Mouse (Mus musculus) forebrain, embryonic 16.5 days (tissue): ENCODE measurements around the gene AA467197. TPM values are rescaled to one million over a fixed set of nuclear protein-coding genes. Genes with fewer than 3 reads are reported as not detected.

Experiments used
- ATAC-seq: fragments of 200-750 bp; cut with Nextera tagmentation; 2 replicates; pipeline ENCODE4 v1.8.0; 2017; ENCODE audit warnings: mild to moderate bottlenecking, moderate library complexity
- H3K27ac ChIP-seq: fragments of 300-500 bp; sonication (generic); 2 replicates; pipeline ENCODE4 v1.5.1; 2014; ENCODE audit warnings: low read length, control low read depth
- H3K27me3 ChIP-seq: fragments of 300-500 bp; sonication (generic); replicated peaks from 2 replicates; pipeline ENCODE4 v1.6.1; 2014; ENCODE audit warnings: low read length; ENCODE audit not compliant: control insufficient read depth, insufficient read depth
- H3K36me3 ChIP-seq: fragments of 300-500 bp; sonication (generic); 2 replicates; pipeline ENCODE4 v1.6.1; 2014; ENCODE audit not compliant: control insufficient read depth, insufficient read depth
- H3K4me1 ChIP-seq: fragments of 300-500 bp; sonication (generic); replicated peaks from 2 replicates; pipeline ENCODE4 v1.6.1; 2014; ENCODE audit warnings: low read length; ENCODE audit not compliant: control insufficient read depth, insufficient read depth
- H3K4me2 ChIP-seq: fragments of 300-500 bp; sonication (generic); 2 replicates; pipeline ENCODE4 v1.6.1; 2014; ENCODE audit warnings: mild to moderate bottlenecking, low read length, control low read depth
- H3K4me3 ChIP-seq: fragments of 300-500 bp; sonication (generic); replicated peaks from 2 replicates; pipeline ENCODE4 v1.5.1; 2014; ENCODE audit warnings: mild to moderate bottlenecking, low read length, control low read depth
- H3K9ac ChIP-seq: fragments of 300-500 bp; sonication (generic); replicated peaks from 2 replicates; pipeline ENCODE4 v1.6.1; 2014; ENCODE audit warnings: low read depth, low read length, control low read depth
- H3K9me3 ChIP-seq: fragments of 300-500 bp; sonication (generic); 2 replicates; pipeline ENCODE4 v1.6.1; 2016; ENCODE audit warnings: low read length; ENCODE audit not compliant: control insufficient read depth
- WGBS: fragments of 180-500 bp; shearing (Covaris S2); extraction: QIAGEN DNeasy Blood & Tissue Kit; methylation state at CpG from one replicate; pipeline ENCODE4 v1.1.7; 2014; 5-methylcytosine and 5-hydroxymethylcytosine counted together
- polyA plus RNA-seq: library from polyadenylated mRNA; unstranded; fragments of >200 nt; fragmentation: Nextera tagmentation; extraction: Ambion mirVana; gene quantifications from 2 replicates; pipeline ENCODE4 v1.2.1, GENCODE M21; 2015

AA467197 gene
- polyA plus RNA-seq, 1 experiment from 2014 or later: not detected

GRCm38 (mm10) chr2:122610746-122611653, 25.8 kb upstream of the AA467197 start, which contains the start of gene Gatm:
Gatm (minus strand) TSS chr2:122611303.
- H3K9ac ChIP-seq: peak within 1 kb of the TSS; percentile 85
- no peaks in the 10 kb centered on the region for H3K36me3 ChIP-seq
- 0 out of 2 replicates have a peak within 1 kb of the TSS, but pooled peaks have one; percentile 33 for H3K27ac ChIP-seq
- peak; percentile 98 for ATAC-seq
- no peaks in the 10 kb centered on the region for H3K9me3 ChIP-seq
- H3K27me3 ChIP-seq: no peaks in the 10 kb centered on the region
- H3K4me2 ChIP-seq: peak within 1 kb of the TSS; percentile 93
- peaks cover 6% of the 10 kb centered on the region for H3K4me1 ChIP-seq
- 2% methylated on average over 48 of the region's 48 CpGs for WGBS
- peak within 1 kb of the TSS; percentile 72 for H3K4me3 ChIP-seq

- H3K9ac ChIP-seq: peak overlapping the region; percentile 85
Measured at GRCm38 (mm10) chr2:122611654-122611973, 25.2 kb upstream of the AA467197 start.

GRCm38 (mm10) chr2:122616237-122616636, 20.5 kb upstream of the AA467197 start:
- Histone ChIP-seq H3K36me3 (no peaks in the 10 kb centered on the region), H3K4me2 (no peak overlapping the region), H3K4me3 (no peak overlapping the region), H3K27me3 (no peaks in the 10 kb centered on the region), H3K9me3 (no peaks in the 10 kb centered on the region), H3K27ac (no peak overlapping the region), H3K4me1 (peaks cover 3% of the 10 kb centered on the region), H3K9ac (no peak overlapping the region)
- WGBS: 72% methylated on average over 6 of the region's 6 CpGs
- no peak for ATAC-seq

More at GRCm38 (mm10) chr2:122611654-122611973, 25.2 kb upstream of the AA467197 start:
- ATAC-seq: no peak
- Histone ChIP-seq H3K27me3 (no peaks in the 10 kb centered on the region), H3K9me3 (no peaks in the 10 kb centered on the region), H3K27ac (no peak overlapping the region), H3K36me3 (no peaks in the 10 kb centered on the region), H3K4me2 (peak overlapping the region; percentile 93), H3K4me3 (peak overlapping the region; percentile 72), H3K4me1 (peaks cover 6% of the 10 kb centered on the region)
- 87% methylated on average over 4 of the region's 4 CpGs for WGBS

- Histone ChIP-seq H3K27ac (no peak overlapping the region), H3K9ac (no peak overlapping the region), H3K4me3 (no peak overlapping the region), H3K27me3 (no peaks in the 10 kb centered on the region), H3K4me1 (no peaks in the 10 kb centered on the region), H3K4me2 (no peak overlapping the region), H3K36me3 (no peaks in the 10 kb centered on the region), H3K9me3 (no peaks in the 10 kb centered on the region)
- WGBS: 90% methylated on average over 6 of the region's 6 CpGs
- ATAC-seq: no peak
Measured at GRCm38 (mm10) chr2:122617792-122618191, 19.0 kb upstream of the AA467197 start.

GRCm38 (mm10) chr2:122618719-122619118, 18.1 kb upstream of the AA467197 start:
- no peak overlapping the region for H3K4me2 ChIP-seq
- no peak overlapping the region for H3K27ac ChIP-seq
- 49% methylated on average over 4 of the region's 4 CpGs for WGBS
- no peak overlapping the region for H3K9ac ChIP-seq
- H3K9me3 ChIP-seq: no peaks in the 10 kb centered on the region
- H3K4me3 ChIP-seq: no peak overlapping the region
- no peaks in the 10 kb centered on the region for H3K4me1 ChIP-seq
- H3K36me3 ChIP-seq: no peaks in the 10 kb centered on the region
- no peak for ATAC-seq
- H3K27me3 ChIP-seq: no peaks in the 10 kb centered on the region

GRCm38 (mm10) chr2:122621337-122622110, 15.3 kb upstream of the AA467197 start:
- Histone ChIP-seq H3K4me1 (no peaks in the 10 kb centered on the region), H3K27ac (no peak overlapping the region), H3K36me3 (no peaks in the 10 kb centered on the region), H3K9me3 (no peaks in the 10 kb centered on the region), H3K9ac (no peak overlapping the region), H3K27me3 (no peaks in the 10 kb centered on the region), H3K4me2 (no peak overlapping the region), H3K4me3 (no peak overlapping the region)
- no peak for ATAC-seq
- WGBS: 77% methylated on average over 8 of the region's 9 CpGs

- no peak overlapping the region for H3K9ac ChIP-seq
- H3K27me3 ChIP-seq: no peaks in the 10 kb centered on the region
- no peak for ATAC-seq
- peaks cover 3% of the 10 kb centered on the region for H3K4me1 ChIP-seq
- H3K4me2 ChIP-seq: no peak overlapping the region
- H3K4me3 ChIP-seq: no peak overlapping the region
- H3K36me3 ChIP-seq: no peaks in the 10 kb centered on the region
- no peaks in the 10 kb centered on the region for H3K9me3 ChIP-seq
- WGBS: 62% methylated on average over 7 of the region's 7 CpGs
- H3K27ac ChIP-seq: no peak overlapping the region
Measured at GRCm38 (mm10) chr2:122625930-122626329, 10.9 kb upstream of the AA467197 start.

GRCm38 (mm10) chr2:122628976-122629375, 7.8 kb upstream of the AA467197 start:
- Histone ChIP-seq H3K4me3 (no peak overlapping the region), H3K9ac (no peak overlapping the region), H3K27me3 (no peaks in the 10 kb centered on the region), H3K36me3 (0 out of 2 replicates have a peak, but pooled peaks cover 6% of the 10 kb centered on the region), H3K27ac (no peak overlapping the region), H3K9me3 (no peaks in the 10 kb centered on the region), H3K4me1 (peaks cover 14% of the 10 kb centered on the region), H3K4me2 (no peak overlapping the region; the same call in 1 of the 2 replicates)
- peak; percentile 24; the same call in 1 of the 2 replicates for ATAC-seq
- WGBS: 1% methylated on average over 7 of the region's 7 CpGs

- Histone ChIP-seq H3K4me1 (peaks cover 14% of the 10 kb centered on the region), H3K4me2 (peak overlapping the region; percentile 91), H3K36me3 (0 out of 2 replicates have a peak, but pooled peaks cover 6% of the 10 kb centered on the region), H3K9me3 (no peaks in the 10 kb centered on the region), H3K27ac (no peak overlapping the region), H3K4me3 (peak overlapping the region; percentile 98), H3K27me3 (no peaks in the 10 kb centered on the region), H3K9ac (peak overlapping the region; percentile 90; the same call in 1 of the 2 replicates)
- ATAC-seq: peak; percentile 2; the same call in 1 of the 2 replicates
- WGBS: 61% methylated on average over 6 of the region's 6 CpGs
Measured at GRCm38 (mm10) chr2:122629871-122630270, 6.9 kb upstream of the AA467197 start.
